Mouse (Mus musculus) spleen, adult 2 months (tissue): ENCODE measurements around the gene Mul1. TPM values are rescaled to one million over a fixed set of nuclear protein-coding genes. Genes with fewer than 3 reads are reported as not detected.
"Not testable (repeated sequence)": the region's sequence is repeated elsewhere in the genome, so short reads cannot be mapped to it uniquely, and the experiment has no call there.

ENCODE experiments used
- DNase-seq, 2 experiments: peaks; one replicate each; pipeline versions ENCODE4 v3.0.0 to v3.0.0-alpha.2; 2012 to 2021; ENCODE audit warnings: low spot score in 2 of 2, low read depth in 1 of 2
- H3K27ac ChIP-seq: fragments of 200-500 bp; 2 replicates; pipeline ENCODE4 v1.5.1; 2012; ENCODE audit warnings: low read length, inconsistent platforms; ENCODE audit not compliant: insufficient read depth
- H3K27me3 ChIP-seq: fragments of 200-500 bp; 2 replicates; pipeline ENCODE4 v1.6.1; 2012; ENCODE audit warnings: mild to moderate bottlenecking, moderate library complexity, low read length, inconsistent platforms; ENCODE audit not compliant: control insufficient read depth, insufficient read depth
- H3K36me3 ChIP-seq: fragments of 200-500 bp; 2 replicates; pipeline ENCODE4 v1.6.1; 2012; ENCODE audit warnings: mild to moderate bottlenecking, low read length, inconsistent platforms; ENCODE audit not compliant: control insufficient read depth, insufficient read depth
- H3K4me1 ChIP-seq: fragments of 200-500 bp; 2 replicates; pipeline ENCODE4 v1.6.1; 2011; ENCODE audit warnings: inconsistent platforms; ENCODE audit not compliant: control insufficient read depth, insufficient read depth, insufficient read length
- H3K4me3 ChIP-seq: fragments of 200-500 bp; 2 replicates; pipeline ENCODE4 v1.5.1; 2011; ENCODE audit warnings: mild to moderate bottlenecking, inconsistent platforms; ENCODE audit not compliant: insufficient read depth, insufficient read length; ENCODE audit errors: extremely low read depth
- CTCF ChIP-seq: fragments of 200-500 bp; IDR thresholded peaks from 2 replicates; pipeline ENCODE4 v1.5.1; 2011; ENCODE audit warnings: mild to moderate bottlenecking, inconsistent platforms; ENCODE audit not compliant: insufficient read depth, insufficient read length, insufficient replicate concordance; ENCODE audit errors: extremely low read depth
- POLR2A ChIP-seq: fragments of 200-500 bp; IDR thresholded peaks from 2 replicates; pipeline ENCODE4 v1.6.1; 2011; ENCODE audit warnings: low read depth, low read length, inconsistent platforms
- WGBS: fragments of 180-500 bp; shearing (Covaris S2); methylation state at CpG from one replicate; pipeline ENCODE4 v1.1.7; 2018; 5-methylcytosine and 5-hydroxymethylcytosine counted together
- polyA plus RNA-seq: library from polyadenylated mRNA; depleted of rRNA; stranded (reverse); fragments of >200 nt; gene quantifications from 2 replicates; pipeline ENCODE4 v1.2.3, GENCODE M21; 2012

Mul1 gene
- polyA plus RNA-seq, 1 experiment, result 7.8 TPM

DNA sequence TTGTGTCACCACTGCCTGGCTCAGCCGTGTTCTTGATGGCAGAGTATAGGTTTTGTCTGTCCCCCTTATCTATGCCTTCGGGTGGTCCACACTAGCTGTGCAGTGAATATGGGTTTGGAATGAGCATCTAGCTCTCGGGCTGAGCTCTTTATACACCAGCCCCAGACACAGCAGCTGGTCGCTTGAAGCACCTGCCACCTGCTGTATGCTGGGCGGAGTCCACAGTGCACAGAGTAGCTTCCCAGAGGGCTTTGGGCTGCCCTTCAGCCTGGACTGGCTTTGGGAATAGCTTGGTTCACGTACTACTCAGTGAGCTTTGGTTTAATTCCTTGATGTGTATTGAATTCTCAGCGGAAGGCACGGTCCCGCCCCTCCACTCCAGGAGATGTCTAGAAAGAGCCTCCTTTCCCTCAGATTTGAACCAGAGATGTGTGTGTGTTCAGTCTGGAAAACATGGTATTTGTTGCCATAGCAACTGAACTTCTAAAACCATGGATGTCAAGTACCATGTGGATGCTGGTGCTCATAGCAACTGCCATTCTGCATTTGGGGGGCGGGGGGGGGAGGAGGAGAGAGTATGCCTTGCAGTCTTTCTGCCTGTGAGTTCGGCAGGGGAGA, 16.0 kb upstream of the Mul1 start:
- no peaks in the 10 kb centered on the region for H3K36me3 ChIP-seq
- H3K4me1 ChIP-seq, result no peaks in the 10 kb centered on the region
- no peak overlapping the region for H3K27ac ChIP-seq
- TF ChIP-seq CTCF, result no peak
- TF ChIP-seq POLR2A, result no peak
- DNase-seq, result no peak
- no peaks in the 10 kb centered on the region for H3K27me3 ChIP-seq
- no peak overlapping the region for H3K4me3 ChIP-seq
- WGBS, result 68% methylated on average over 11 of the region's 11 CpGs

DNA sequence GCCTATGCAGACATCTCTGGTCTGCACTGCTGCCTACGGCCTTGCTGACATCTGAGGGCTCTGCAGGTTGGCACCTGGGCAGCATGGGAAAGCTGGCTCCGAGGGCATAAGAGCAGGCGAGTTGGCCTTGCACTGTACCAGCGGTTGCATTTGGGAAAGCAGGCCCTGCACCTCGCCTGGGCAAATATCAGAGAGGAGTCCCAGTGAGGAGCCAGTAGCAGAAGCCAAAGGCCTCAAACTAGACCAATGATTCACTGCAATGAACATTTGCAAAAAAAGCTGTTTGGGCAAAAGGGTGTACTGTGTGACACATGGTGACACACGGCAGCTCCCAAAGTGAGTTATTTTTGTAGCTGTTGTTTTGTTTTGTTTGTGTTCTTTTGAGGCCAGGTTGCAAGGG, 9.4 kb upstream of the Mul1 start:
- 87% methylated on average over 6 of the region's 6 CpGs for WGBS
- H3K36me3 ChIP-seq, result no peaks in the 10 kb centered on the region
- TF ChIP-seq CTCF, result no peak
- no peak for TF ChIP-seq POLR2A
- no peak overlapping the region for H3K27ac ChIP-seq
- no peaks in the 10 kb centered on the region for H3K27me3 ChIP-seq
- H3K4me1 ChIP-seq, result no peaks in the 10 kb centered on the region
- no peak overlapping the region for H3K4me3 ChIP-seq
- no peak for DNase-seq

DNA sequence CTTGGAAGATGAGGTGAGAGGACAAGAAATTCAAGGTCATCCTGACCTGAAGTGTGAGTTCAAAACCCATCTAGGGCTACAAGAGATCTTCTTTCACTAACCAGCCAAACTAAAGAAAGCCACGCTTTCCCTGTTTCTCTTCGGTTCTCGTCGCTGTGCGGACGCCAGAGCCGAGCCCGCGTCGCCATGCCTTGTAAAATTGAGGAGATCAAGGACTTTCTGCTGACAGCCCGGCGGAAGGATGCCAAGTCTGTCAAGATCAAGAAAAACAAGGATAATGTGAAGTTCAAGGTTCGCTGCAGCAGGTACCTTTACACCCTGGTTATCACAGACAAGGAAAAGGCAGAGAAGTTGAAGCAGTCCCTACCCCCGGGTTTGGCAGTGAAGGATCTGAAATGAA, 8.9 kb upstream of the Mul1 start:
- H3K4me3 ChIP-seq, H3K4me1 ChIP-seq, DNase-seq, H3K27ac ChIP-seq, H3K36me3 ChIP-seq, H3K27me3 ChIP-seq: not testable (repeated sequence)
- WGBS, result 94% methylated on average over 14 of the region's 14 CpGs

DNA sequence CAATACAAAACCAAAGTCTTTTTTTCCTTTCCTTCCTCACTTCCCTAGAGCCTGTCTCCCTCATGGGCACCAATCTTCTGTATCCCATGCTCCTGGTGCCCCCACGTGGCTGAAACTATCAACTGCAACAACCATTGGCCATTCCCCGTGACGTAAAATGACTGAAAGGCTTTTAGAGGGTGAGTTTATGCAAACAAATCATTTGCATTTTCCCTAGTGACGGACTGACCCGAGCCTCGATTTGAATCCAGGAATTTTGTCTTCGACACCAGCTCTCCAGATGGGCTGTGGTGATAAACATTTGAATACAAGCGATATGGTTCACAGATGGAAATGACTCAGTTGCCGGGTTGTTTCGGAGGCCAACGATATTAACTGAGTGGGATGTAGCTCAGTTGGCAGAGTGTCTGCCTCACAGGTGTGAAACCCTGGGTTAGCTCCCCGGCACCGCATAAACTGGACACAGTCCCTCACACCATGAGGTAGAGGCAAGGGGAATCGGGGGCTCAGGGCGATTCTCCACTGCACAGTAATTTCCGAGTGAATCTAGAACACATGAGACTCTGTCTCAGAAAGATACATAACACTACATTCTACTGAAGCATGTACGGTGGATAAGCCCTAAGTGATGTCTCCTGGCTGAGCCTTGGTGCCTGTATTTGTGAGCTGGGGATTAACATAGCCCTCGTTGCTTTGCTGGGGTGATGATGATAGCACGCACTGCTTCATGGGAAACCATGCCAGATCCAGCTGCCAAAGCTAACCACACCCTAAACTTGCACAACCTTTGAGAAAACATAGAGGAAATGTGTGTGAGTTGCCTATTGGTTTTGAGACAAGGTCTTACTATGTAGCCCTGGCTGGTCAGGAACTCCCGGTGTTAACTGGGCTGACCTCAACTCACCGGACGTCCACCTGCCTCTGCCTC, 7.4 kb upstream of the Mul1 start:
- H3K4me3 ChIP-seq, result no peak overlapping the region
- WGBS, result 38% methylated on average over 22 of the region's 22 CpGs
- DNase-seq, result peak; percentile 26 to 50

DNA sequence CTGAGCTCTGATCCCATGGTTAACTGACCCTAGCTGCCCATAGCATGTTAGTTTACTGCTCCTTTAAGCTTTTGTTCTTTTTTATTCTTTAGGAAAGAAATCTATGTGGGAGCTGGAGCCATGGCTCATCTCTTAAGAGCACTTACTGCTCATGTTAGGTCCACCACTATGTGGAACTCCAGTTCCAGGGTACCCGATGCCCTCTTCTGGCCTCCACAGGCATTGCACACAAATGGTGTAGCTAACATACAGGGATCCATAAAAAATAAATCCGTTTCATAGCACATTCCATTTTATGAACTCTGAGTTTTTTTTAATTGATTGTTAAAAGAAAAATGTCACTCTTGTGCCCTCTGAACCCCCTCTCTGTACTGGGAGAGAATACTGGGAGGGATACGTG, 4.7 kb upstream of the Mul1 start:
- WGBS, result 49% methylated on average over 3 of the region's 3 CpGs
- Histone ChIP-seq H3K36me3 (no peaks in the 10 kb centered on the region), H3K27me3 (no peaks in the 10 kb centered on the region), H3K27ac (no peak overlapping the region), H3K4me3 (no peak overlapping the region), H3K4me1 (no peaks in the 10 kb centered on the region)
- no peak for DNase-seq
- TF ChIP-seq POLR2A (no peak), CTCF (peak; percentile 17; the same call in 1 of the 2 replicates)

More for the DNA sequence above, 7.4 kb upstream of the Mul1 start:
- no peaks in the 10 kb centered on the region for H3K4me1 ChIP-seq
- TF ChIP-seq CTCF (peak; percentile 37; the same call in 1 of the 2 replicates), POLR2A (no peak)
- no peaks in the 10 kb centered on the region for H3K36me3 ChIP-seq
- H3K27ac ChIP-seq, result no peak overlapping the region
- H3K27me3 ChIP-seq, result no peaks in the 10 kb centered on the region

DNA sequence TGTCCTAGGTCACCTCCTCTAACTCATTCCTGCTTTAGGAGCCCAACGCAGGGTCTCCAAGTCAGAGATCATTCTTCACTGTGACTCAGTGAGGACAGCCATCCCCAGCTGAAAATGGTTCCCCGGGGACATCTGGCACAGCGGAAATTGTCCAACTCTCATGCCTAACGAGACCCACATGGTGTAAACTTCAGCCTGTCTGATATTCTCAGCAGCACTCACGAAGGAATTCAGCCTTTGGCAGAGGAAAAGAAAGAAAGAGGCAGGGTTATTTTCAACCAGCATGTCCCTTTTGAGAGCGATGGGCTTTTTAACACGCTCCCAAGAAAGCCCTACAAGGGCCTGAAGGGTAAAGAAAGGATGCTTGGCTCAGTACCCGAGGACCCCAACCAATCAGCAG, 3.1 kb upstream of the Mul1 start:
- Histone ChIP-seq H3K27ac (no peak overlapping the region), H3K4me1 (peaks cover 5% of the 10 kb centered on the region; the same call in 1 of the 2 replicates), H3K27me3 (no peaks in the 10 kb centered on the region), H3K4me3 (no peak overlapping the region), H3K36me3 (no peaks in the 10 kb centered on the region)
- DNase-seq, result no peak
- 61% methylated on average over 8 of the region's 8 CpGs for WGBS
- TF ChIP-seq POLR2A (no peak), CTCF (no peak)

DNA sequence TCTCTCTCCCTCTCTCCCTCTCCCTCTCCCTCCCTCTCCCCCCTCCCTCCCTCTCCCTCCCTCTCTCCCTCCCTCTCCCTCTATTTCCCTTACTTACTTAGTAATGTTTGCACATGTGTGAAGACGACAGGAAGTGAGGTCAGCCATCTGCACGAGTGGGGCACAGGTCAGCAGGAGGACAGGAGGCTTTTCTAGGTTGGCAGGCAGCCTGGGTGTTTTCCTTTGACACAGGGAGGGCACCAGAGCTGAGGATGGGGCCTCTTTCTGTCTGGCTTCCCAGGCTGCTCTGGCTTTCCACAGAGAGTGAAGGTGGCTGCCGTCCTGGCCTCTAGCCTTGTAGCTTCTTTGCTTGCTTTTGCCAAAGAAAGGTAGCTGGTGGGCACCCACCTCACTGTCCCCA, 5.6 kb downstream of the Mul1 start:
- H3K36me3 ChIP-seq, result peaks cover 33% of the 10 kb centered on the region
- WGBS, result 59% methylated on average over 3 of the region's 3 CpGs

More for the DNA sequence above, 5.6 kb downstream of the Mul1 start:
- no peaks in the 10 kb centered on the region for H3K27me3 ChIP-seq
- no peak overlapping the region for H3K4me3 ChIP-seq
- no peak for DNase-seq
- H3K27ac ChIP-seq, result no peak overlapping the region
- TF ChIP-seq POLR2A (no peak), CTCF (no peak)
- H3K4me1 ChIP-seq, result peaks cover 5% of the 10 kb centered on the region; the same call in 1 of the 2 replicates
